Mouse (Mus musculus) bone marrow, adult 2 months (tissue): Measurements from ENCODE around the gene Gpc6.

Experiments used
- CTCF ChIP-seq: fragments of 200-500 bp; IDR thresholded peaks from 2 replicates; pipeline ENCODE4 v1.5.1; 2011; ENCODE audit warnings: low read length, control low read depth; ENCODE audit not compliant: control insufficient read depth, insufficient read depth
- POLR2A ChIP-seq: fragments of 200-500 bp; IDR thresholded peaks from 2 replicates; pipeline ENCODE4 v1.6.1; 2011; ENCODE audit warnings: low read depth, mild to moderate bottlenecking, control low read depth, low read length, borderline replicate concordance; ENCODE audit not compliant: control insufficient read depth

- TF ChIP-seq CTCF (no peak), POLR2A (no peak)
Measured at GRCm38 (mm10) chr14:117714165-117714564, 789.0 kb downstream of the Gpc6 start.
